Mouse (Mus musculus) forelimb bud, embryonic 11.5 days (tissue): ENCODE results near the gene Hbb-bh2.
"Not testable (repeated sequence)": the region's sequence is repeated elsewhere in the genome, so short reads cannot be mapped to it uniquely, and the experiment has no call there.

Source experiments
- DNase-seq: peaks from one replicate; pipeline ENCODE4 v3.0.0-alpha.2; 2012; ENCODE audit warnings: low read depth, low spot score

The Hbb-bh2 gene

DNA sequence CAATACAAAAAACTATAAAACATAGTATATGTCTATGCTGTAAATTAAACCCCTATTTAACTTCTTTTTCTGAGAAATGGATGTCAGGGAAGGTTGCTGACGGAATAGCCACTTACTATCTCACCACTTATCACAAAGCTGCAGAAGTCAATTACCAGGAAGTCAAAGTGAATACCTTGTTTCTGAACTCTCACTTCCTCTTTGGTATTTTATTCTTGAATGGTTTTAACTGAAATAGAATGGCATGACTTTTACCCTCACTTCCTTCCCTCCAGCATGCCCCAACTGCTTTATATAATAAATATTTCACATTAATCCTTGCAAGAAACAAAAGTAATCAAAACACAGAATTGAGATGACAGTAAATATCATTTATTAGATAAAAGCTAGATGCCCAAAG lies 28.1 kb downstream of the Hbb-bh2 start:
- no peak for DNase-seq

GRCm38 (mm10) chr7:103811223-103811845 lies 29.0 kb downstream of the Hbb-bh2 start:
- no peak for DNase-seq

DNA sequence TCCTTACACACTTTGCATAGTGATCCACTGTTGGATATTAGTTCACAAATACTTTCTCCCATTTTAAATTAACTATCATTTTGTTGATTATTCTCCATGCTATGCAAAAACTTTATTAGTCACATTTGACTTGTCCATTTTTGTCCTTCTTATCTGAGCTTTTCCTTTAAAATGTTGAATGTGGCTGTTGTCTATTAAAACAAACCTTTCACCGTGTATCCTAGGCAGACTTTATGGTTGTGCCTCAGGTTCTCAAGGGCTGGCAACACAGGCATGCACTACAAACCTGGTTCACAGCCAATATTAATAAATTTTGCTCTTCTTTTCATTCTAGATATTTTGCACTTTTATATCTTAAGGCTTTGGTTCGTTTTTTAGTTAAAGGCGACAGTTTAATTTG lies 29.6 kb downstream of the Hbb-bh2 start:
- DNase-seq = no peak

DNA sequence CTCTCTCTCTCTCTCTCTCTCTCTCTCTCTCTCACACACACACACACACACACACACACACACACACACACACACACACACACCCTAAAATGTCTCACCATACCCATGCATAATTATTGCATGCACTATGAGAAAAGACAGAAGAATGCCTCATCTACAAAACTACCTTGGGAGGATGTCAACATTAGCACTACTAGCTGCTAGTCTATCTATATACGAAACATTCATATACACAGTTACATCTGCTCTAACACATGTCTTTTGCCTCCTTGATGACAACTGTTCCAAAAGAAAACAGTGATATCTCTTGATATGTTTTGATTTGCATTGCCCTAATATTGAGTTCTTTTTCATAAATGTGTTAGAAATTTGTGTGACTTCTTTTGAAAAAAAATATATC lies 30.0 kb downstream of the Hbb-bh2 start:
- no peak for DNase-seq

DNA sequence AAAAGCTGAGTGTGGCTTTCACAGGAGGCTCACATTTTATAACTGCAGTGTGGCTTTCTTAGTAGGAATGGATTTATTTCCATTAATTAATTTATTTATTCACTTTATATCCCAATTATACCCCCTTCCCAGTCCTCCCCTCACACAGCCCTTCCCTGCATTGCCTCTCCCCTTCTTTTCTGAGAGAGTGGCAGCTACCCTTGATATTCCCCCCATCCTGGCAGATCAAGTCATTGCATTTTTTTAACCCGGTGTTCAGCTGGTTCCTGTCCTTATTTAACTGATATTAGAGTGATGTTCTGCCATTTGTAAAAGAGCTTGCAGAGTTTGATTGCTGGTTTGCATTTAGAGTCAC lies 30.5 kb downstream of the Hbb-bh2 start:
- DNase-seq = no peak

- DNase-seq = no peak
These were observed 31.1 kb downstream of the Hbb-bh2 start for GRCm38 (mm10) chr7:103808971-103809800.

- not testable (repeated sequence) for DNase-seq
These were observed 32.2 kb downstream of the Hbb-bh2 start for GRCm38 (mm10) chr7:103808120-103808519.

GRCm38 (mm10) chr7:103806856-103807255 lies 33.5 kb downstream of the Hbb-bh2 start:
- DNase-seq = peak; percentile 30

- DNase-seq = no peak
These were observed 47.5 kb downstream of the Hbb-bh2 start for GRCm38 (mm10) chr7:103792669-103793388.

- no peak for DNase-seq
These were observed 48.6 kb downstream of the Hbb-bh2 start, which contains the start of gene Olfr67 for GRCm38 (mm10) chr7:103791721-103792120. TSS of gene Olfr67 (minus strand) at chr7:103791821.
